Mouse (Mus musculus) limb, embryonic 15.5 days (tissue): Measurements from ENCODE around the gene Gm28036. TPM values are rescaled to one million over a fixed set of nuclear protein-coding genes. Genes with fewer than 3 reads are reported as not detected.

ENCODE experiments used
- ATAC-seq: fragments of 200-750 bp; cut with Nextera tagmentation; 2 replicates; pipeline ENCODE4 v1.8.0; 2017; ENCODE audit warnings: low read depth, moderate TSS enrichment; ENCODE audit not compliant: insufficient number of reproducible peaks, low FRiP score, low TSS enrichment
- H3K27ac ChIP-seq: fragments of 300-500 bp; sonication (generic); 2 replicates; pipeline ENCODE4 v1.5.1; 2015; ENCODE audit warnings: moderate library complexity, mild to moderate bottlenecking, inconsistent platforms
- H3K27me3 ChIP-seq: fragments of 300-500 bp; sonication (generic); 2 replicates; pipeline ENCODE4 v1.6.1; 2015; ENCODE audit warnings: inconsistent platforms
- H3K36me3 ChIP-seq: fragments of 300-500 bp; sonication (generic); 2 replicates; pipeline ENCODE4 v1.6.1; 2015; ENCODE audit warnings: inconsistent platforms
- H3K4me1 ChIP-seq: fragments of 300-500 bp; sonication (generic); 2 replicates; pipeline ENCODE4 v1.6.1; 2015; ENCODE audit warnings: inconsistent platforms
- H3K4me2 ChIP-seq: fragments of 300-500 bp; sonication (generic); 2 replicates; pipeline ENCODE4 v1.6.1; 2015; ENCODE audit warnings: mild to moderate bottlenecking, inconsistent platforms
- H3K4me3 ChIP-seq: fragments of 300-500 bp; sonication (generic); 2 replicates; pipeline ENCODE4 v1.5.1; 2015; ENCODE audit warnings: mild to moderate bottlenecking, inconsistent platforms
- H3K9ac ChIP-seq: fragments of 300-500 bp; sonication (generic); 2 replicates; pipeline ENCODE4 v1.6.1; 2015; ENCODE audit warnings: inconsistent platforms
- H3K9me3 ChIP-seq: fragments of 300-500 bp; sonication (generic); 2 replicates; pipeline ENCODE4 v1.6.1; 2016; ENCODE audit warnings: inconsistent platforms
- WGBS: fragments of 180-500 bp; shearing (Covaris S2); methylation state at CpG from one replicate; pipeline ENCODE4 v1.1.7; 2015; 5-methylcytosine and 5-hydroxymethylcytosine counted together
- polyA plus RNA-seq: library from polyadenylated mRNA; unstranded; fragments of >200 nt; fragmentation: Nextera tagmentation; extraction: Ambion mirVana; gene quantifications from 2 replicates; pipeline ENCODE4 v1.2.1, GENCODE M21; 2015

Gm28036 gene
- polyA plus RNA-seq, 1 experiment from 2014 or later, result 20.9 TPM

DNA sequence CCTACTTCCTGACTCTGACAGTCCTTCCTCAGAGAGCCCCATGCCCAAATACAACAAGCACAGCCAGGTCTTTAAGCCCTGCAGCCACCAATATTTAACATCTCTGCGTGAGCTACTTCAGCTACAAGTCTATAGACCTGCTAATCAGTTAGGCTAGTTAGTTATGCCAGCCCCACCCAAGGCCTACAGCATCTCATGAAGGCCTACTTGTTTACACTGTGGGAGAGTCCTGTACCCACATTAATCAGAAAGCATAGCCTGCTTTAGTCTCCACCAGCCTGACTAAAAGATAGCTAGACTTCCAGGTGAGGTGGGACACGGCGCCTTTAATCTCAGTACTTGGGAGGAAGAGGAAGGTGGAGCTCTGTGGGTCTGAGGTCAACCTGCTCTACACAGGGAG lies 87.5 kb downstream of the Gm28036 start:
- no peak overlapping the region for H3K4me2 ChIP-seq
- H3K27me3 ChIP-seq, result no peaks in the 10 kb centered on the region
- no peak overlapping the region for H3K4me3 ChIP-seq
- WGBS, result 91% methylated on average over 3 of the region's 3 CpGs
- no peak for ATAC-seq
- no peaks in the 10 kb centered on the region for H3K4me1 ChIP-seq
- H3K9ac ChIP-seq, result no peak overlapping the region
- no peaks in the 10 kb centered on the region for H3K36me3 ChIP-seq
- H3K9me3 ChIP-seq, result no peaks in the 10 kb centered on the region
- H3K27ac ChIP-seq, result no peak overlapping the region

DNA sequence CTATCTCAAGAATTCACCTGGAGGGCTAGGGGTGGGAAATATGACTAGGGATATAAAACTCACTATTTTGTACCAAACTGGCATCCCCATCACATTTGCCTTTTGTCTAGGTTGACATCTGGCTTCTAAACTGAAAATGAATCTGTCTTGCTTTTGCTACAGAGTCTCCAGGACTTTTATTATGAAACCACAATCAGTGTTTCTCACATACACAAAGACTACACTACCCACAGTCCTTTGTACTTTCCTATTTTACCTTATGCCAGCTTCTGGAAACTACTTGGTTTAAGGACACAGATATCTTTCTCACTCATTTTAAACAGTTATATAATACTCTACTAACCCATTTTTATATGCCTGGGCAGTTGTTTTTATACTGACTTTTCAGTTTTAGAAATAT lies 101.4 kb downstream of the Gm28036 start:
- Histone ChIP-seq H3K36me3 (no peaks in the 10 kb centered on the region), H3K9me3 (no peaks in the 10 kb centered on the region), H3K27ac (no peak overlapping the region), H3K27me3 (no peaks in the 10 kb centered on the region), H3K9ac (no peak overlapping the region), H3K4me1 (no peaks in the 10 kb centered on the region), H3K4me3 (no peak overlapping the region), H3K4me2 (no peak overlapping the region)
- ATAC-seq, result no peak

Other genes starting within 250 kb of the Gm28036 start
- 60.8 and 70.9 TPM in 2 replicates for gene Uqcc1, start 196.8 kb downstream of the Gm28036 start, polyA plus RNA-seq
- gene Gm15557, start 186.4 kb downstream of the Gm28036 start, polyA plus RNA-seq, result 0.13 and 0.21 TPM in 2 replicates
- gene Gdf5, start 181.7 kb downstream of the Gm28036 start, polyA plus RNA-seq, result 44.7 and 60.7 TPM in 2 replicates
- 22.7 and 24.2 TPM in 2 replicates for gene Cep250, start 170.6 kb downstream of the Gm28036 start, polyA plus RNA-seq
- 1.7 and 1.8 TPM in 2 replicates for gene 6430550D23Rik, start 119.1 kb downstream of the Gm28036 start, polyA plus RNA-seq
- 239 and 246 TPM in 2 replicates for gene Ergic3, start 119.0 kb downstream of the Gm28036 start, polyA plus RNA-seq
- gene Fer1l4, start 74.1 kb downstream of the Gm28036 start, polyA plus RNA-seq, result not detected in 2 replicates
- 2.2 and 2.7 TPM in 2 replicates for gene Spag4, start 61.9 kb downstream of the Gm28036 start, polyA plus RNA-seq
- gene Cpne1, start 15.1 kb downstream of the Gm28036 start, polyA plus RNA-seq, result 57.3 and 57.8 TPM in 2 replicates
- gene Rbm12, start 15.1 kb downstream of the Gm28036 start, polyA plus RNA-seq, result 21.9 and 26.0 TPM in 2 replicates
- gene Romo1, start 16.9 kb upstream of the Gm28036 start, polyA plus RNA-seq, result 316 and 346 TPM in 2 replicates
- gene Nfs1, start 17.1 kb upstream of the Gm28036 start, polyA plus RNA-seq, result 39.3 and 43.6 TPM in 2 replicates
- 595 and 644 TPM in 2 replicates for gene Rbm39, start 53.1 kb upstream of the Gm28036 start, polyA plus RNA-seq
- gene Phf20, start 69.4 kb upstream of the Gm28036 start, polyA plus RNA-seq, result 68.4 and 70.8 TPM in 2 replicates
- 3.8 and 3.9 TPM in 2 replicates for gene Cnbd2, start 185.2 kb upstream of the Gm28036 start, polyA plus RNA-seq
- gene Scand1, start 185.6 kb upstream of the Gm28036 start, polyA plus RNA-seq, result 56.0 and 68.1 TPM in 2 replicates